Mouse (Mus musculus) lung, adult 2 months (tissue): ENCODE measurements at regions not wholly inside any gene's neighbourhood (a gene's known extent, or its start where the extent isn't known, plus 50 kb on each side); places are given as distances from the start of the nearest gene placed in this dataset.

Experiments used
- DNase-seq: peaks from one replicate; pipeline ENCODE4 v3.0.0; 2022
- H3K4me1 ChIP-seq: fragments of 200-500 bp; 2 replicates; pipeline ENCODE4 v1.6.1; 2011; ENCODE audit warnings: low read length; ENCODE audit not compliant: control insufficient read depth, insufficient read depth
- H3K4me3 ChIP-seq: fragments of 200-500 bp; replicated peaks from 2 replicates; pipeline ENCODE3; 2011; ENCODE audit warnings: low read depth, mild to moderate bottlenecking, control low read depth, low read length; ENCODE audit errors: extremely low read depth
- CTCF ChIP-seq: fragments of 200-500 bp; IDR thresholded peaks from 2 replicates; pipeline ENCODE4 v1.5.1; 2011; ENCODE audit warnings: mild to moderate bottlenecking, low read length, control low read depth; ENCODE audit not compliant: insufficient read depth
- POLR2A ChIP-seq: fragments of 200-500 bp; IDR thresholded peaks from 2 replicates; pipeline ENCODE4 v1.6.1; 2011; ENCODE audit warnings: low read depth, mild to moderate bottlenecking, control low read depth, low read length, borderline replicate concordance; ENCODE audit errors: extremely low read depth
- WGBS: fragments of 180-500 bp; shearing (Covaris S2); methylation state at CpG from one replicate; pipeline ENCODE4 v1.1.7; 2018; 5-methylcytosine and 5-hydroxymethylcytosine counted together

- DNase-seq: no peak
- H3K4me1 ChIP-seq: no peaks in the 10 kb centered on the region; the same call in 1 of the 2 replicates
- no peak for TF ChIP-seq CTCF
- no peak for TF ChIP-seq POLR2A
- no peak overlapping the region for H3K4me3 ChIP-seq
- WGBS: 49% methylated on average over 3 of the region's 3 CpGs
These were observed 227.9 kb upstream of the Akirin2 start for GRCm38 (mm10) chr4:34322841-34323240.

DNA sequence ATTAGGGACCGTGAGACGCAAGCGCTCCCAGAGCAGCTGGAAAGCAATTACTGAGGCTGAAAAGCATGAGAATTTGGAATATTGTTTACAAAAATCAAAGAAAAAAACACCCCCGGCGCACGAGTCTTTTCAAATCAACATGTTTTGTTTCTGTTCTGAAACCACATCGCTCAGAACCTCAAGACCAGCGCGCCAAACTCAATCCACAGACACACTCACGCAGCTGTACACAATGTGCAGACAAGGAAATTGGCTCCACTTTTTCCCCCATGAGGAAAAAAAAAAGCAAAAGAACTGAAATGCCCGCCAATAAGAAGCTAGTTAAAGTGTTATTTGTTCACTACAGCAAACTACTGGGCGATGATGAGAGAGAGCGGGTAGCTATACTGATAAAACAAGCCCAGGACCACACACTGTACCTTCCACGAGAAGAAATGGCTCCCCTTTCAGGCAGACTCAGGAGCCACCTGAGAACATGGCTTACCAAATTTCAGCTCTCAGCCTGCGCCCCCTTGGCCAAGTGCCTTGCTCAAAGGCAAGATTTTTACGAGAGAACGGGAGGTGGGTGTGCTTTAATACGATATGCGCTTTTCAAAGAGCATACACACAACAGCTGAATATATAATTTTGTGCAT lies 222.5 kb upstream of the Akirin2 start:
- WGBS: 61% methylated on average over 19 of the region's 19 CpGs
- H3K4me3 ChIP-seq: no peak overlapping the region
- DNase-seq: no peak

GRCm38 (mm10) chr4:34336971-34337797 lies 213.6 kb upstream of the Akirin2 start:
- DNase-seq: no peak
- WGBS: 42% methylated on average over 14 of the region's 14 CpGs
- TF ChIP-seq POLR2A: no peak
- no peak for TF ChIP-seq CTCF
- Histone ChIP-seq H3K4me3 (no peak overlapping the region), H3K4me1 (no peaks in the 10 kb centered on the region)

More for the DNA sequence above, 222.5 kb upstream of the Akirin2 start:
- TF ChIP-seq CTCF: no peak
- H3K4me1 ChIP-seq: no peaks in the 10 kb centered on the region; the same call in 1 of the 2 replicates

DNA sequence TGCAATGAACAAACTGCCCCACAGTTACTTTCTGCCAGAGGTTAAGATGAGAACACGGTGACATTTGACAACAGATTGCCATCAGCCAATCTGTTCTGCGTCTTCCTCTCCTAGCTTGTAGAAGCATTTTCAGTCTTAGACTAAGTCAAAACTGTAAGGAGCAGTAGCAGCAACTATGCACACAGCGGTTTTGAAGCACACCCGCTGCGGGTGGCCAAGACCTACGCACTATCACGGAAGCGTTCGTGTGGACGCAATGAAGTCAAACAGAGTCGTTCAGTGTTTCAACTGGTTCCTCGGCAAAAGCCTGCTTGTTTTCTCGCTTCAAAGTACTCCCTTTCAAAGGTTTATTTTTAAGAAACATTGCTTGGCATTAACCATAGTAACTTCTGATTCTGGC lies 212.9 kb upstream of the Akirin2 start:
- TF ChIP-seq CTCF (no peak), POLR2A (no peak)
- H3K4me3 ChIP-seq: no peak overlapping the region
- no peak for DNase-seq
- H3K4me1 ChIP-seq: no peaks in the 10 kb centered on the region
- WGBS: 58% methylated on average over 13 of the region's 13 CpGs

DNA sequence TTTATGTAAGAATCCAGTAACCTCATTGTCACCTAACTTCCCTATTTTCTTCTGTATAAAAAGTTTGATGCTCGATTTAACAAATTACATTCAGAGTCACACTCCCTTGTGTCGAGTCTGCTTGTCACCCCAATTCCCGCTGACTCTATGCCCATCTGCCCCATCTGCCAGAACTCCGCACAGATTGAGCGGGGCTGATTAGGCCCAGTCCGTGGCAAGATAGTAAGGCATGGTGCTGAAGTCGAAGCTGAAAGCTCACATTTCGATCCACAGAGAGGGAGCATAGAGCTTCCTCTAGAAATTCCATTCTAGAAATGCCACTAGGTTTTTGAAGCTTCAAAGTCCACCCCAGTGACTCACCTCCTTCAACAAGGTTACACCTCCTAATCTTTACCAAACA lies 210.7 kb upstream of the Akirin2 start:
- 88% methylated on average over 8 of the region's 8 CpGs for WGBS
- TF ChIP-seq POLR2A: no peak
- no peak for TF ChIP-seq CTCF
- no peak overlapping the region for H3K4me3 ChIP-seq

DNA sequence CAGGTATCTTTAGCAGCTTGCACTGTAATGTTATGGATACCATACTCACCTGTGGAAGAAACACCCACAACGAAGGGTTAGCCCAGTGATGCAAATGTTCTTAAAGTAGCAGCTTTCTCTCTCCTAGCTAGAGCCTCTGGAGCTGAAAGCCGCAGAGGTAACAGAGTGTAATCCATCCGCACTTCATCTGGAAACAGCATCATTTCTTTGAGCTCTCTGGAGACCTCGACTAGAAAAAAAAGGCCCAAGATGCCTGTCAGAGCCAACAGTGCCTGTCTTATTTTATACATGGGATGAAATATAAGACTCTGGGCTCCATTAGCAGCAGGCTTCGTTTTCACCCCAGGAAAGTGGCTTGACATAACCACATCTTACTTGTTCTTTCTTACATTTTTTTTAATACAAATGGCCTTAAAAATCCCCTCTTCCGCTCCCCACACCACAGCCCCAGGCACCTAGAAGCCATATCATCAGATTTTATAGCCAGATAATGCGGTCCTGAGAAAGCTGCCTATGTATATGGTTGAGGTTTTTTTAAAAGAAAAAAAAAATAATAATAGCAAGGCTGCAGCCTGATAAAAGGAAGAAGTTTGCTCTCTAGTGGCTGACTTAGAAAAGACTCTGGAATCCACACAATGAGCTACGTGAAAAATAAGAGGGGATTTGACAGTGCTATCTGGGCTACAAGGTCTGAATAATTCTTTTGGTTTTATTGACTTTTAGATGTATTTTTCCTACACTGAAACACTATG lies 179.3 kb upstream of the Akirin2 start:
- WGBS: 65% methylated on average over 8 of the region's 8 CpGs
- Histone ChIP-seq H3K4me3 (no peak overlapping the region), H3K4me1 (no peaks in the 10 kb centered on the region)
- DNase-seq: no peak
- TF ChIP-seq POLR2A (no peak), CTCF (no peak)

More for the DNA sequence above, 210.7 kb upstream of the Akirin2 start:
- H3K4me1 ChIP-seq: no peaks in the 10 kb centered on the region
- DNase-seq: no peak

- Histone ChIP-seq H3K4me1 (no peaks in the 10 kb centered on the region), H3K4me3 (no peak overlapping the region)
- DNase-seq: no peak
- WGBS: 73% methylated on average over 5 of the region's 5 CpGs
- no peak for TF ChIP-seq POLR2A
- no peak for TF ChIP-seq CTCF
These were observed 164.3 kb upstream of the Akirin2 start for GRCm38 (mm10) chr4:34386338-34386967.

DNA sequence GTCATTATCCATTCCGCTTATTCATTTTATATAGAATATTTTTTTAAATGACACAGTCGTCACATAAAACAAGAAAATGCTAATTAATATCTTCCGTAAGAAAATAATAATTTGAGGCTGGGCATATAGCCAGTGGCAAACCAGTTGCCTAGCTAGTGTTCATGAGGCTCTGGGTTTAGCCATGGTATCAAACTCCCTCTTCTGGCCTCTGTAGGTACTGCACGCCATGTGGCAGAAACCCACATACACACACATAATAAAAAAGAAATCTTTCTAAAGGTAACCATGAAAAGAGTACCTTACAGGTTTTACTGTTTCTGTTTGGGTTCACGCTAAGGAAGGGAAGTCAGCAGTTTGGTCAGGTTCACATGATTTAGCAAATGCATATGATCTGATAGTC lies 159.2 kb upstream of the Akirin2 start:
- Histone ChIP-seq H3K4me1 (no peaks in the 10 kb centered on the region), H3K4me3 (no peak overlapping the region)
- WGBS: 95% methylated on average over 5 of the region's 5 CpGs
- no peak for DNase-seq
- TF ChIP-seq CTCF: no peak
- TF ChIP-seq POLR2A: no peak

DNA sequence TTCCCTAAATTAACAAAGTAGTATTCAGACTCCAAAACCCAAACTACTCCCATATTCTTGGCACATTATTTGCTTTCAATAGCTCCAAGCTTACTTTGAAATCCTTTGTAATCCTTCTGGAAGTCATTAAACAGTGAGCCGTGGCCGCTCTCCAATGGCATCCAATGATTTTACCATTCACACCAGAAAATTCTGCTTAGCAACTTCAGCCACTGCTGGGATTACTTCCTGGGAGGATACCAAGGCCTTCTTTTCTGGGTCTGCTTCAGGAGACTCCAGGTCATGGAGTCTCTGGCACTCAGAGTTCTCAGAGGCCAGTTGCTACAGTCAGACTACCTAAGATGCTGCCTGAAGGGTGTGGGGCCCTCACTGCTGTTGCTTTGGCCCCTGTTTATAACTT lies 147.7 kb upstream of the Akirin2 start:
- DNase-seq: no peak
- H3K4me1 ChIP-seq: no peaks in the 10 kb centered on the region
- no peak for TF ChIP-seq CTCF
- no peak for TF ChIP-seq POLR2A
- WGBS: 81% methylated on average over 2 of the region's 2 CpGs
- H3K4me3 ChIP-seq: no peak overlapping the region

- H3K4me1 ChIP-seq: no peaks in the 10 kb centered on the region
- WGBS: 78% methylated on average over 3 of the region's 3 CpGs
- no peak for TF ChIP-seq POLR2A
- TF ChIP-seq CTCF: no peak
- H3K4me3 ChIP-seq: no peak overlapping the region
- no peak for DNase-seq
These were observed 143.6 kb upstream of the Akirin2 start for GRCm38 (mm10) chr4:34407181-34407580.
